Mouse (Mus musculus): ENCODE measurements at regions not wholly inside any gene's neighbourhood (a gene's known extent, or its start where the extent isn't known, plus 50 kb on each side); places are given as distances from the start of the nearest gene placed in this dataset.

GRCm38 (mm10) chr2:167878255-167878865 lies 53.5 kb upstream of the Ptpn1 start:
- no peak for DNase-seq

- no peak for DNase-seq
Measured at GRCm38 (mm10) chr2:167877254-167877870, 54.5 kb upstream of the Ptpn1 start.

GRCm38 (mm10) chr2:167872507-167872906 lies 59.4 kb upstream of the Ptpn1 start:
- DNase-seq, result no peak

GRCm38 (mm10) chr2:167870153-167870552 lies 61.7 kb upstream of the Ptpn1 start:
- no peak for DNase-seq

GRCm38 (mm10) chr2:167866751-167867150 lies 65.1 kb upstream of the Ptpn1 start:
- peak; percentile 44 for DNase-seq

- DNase-seq, result no peak
Measured at GRCm38 (mm10) chr2:167865525-167865924, 66.3 kb upstream of the Ptpn1 start.

- no peak for DNase-seq
Measured at GRCm38 (mm10) chr2:167864672-167865071, 67.2 kb upstream of the Ptpn1 start.

GRCm38 (mm10) chr2:167864228-167864627 lies 67.6 kb upstream of the Ptpn1 start:
- no peak for DNase-seq

GRCm38 (mm10) chr2:167863616-167864015 lies 68.2 kb upstream of the Ptpn1 start:
- DNase-seq, result no peak

- DNase-seq, result no peak
Measured at GRCm38 (mm10) chr2:167861178-167861520, 70.7 kb upstream of the Ptpn1 start.

- peak; percentile 56 for DNase-seq
Measured at GRCm38 (mm10) chr2:167860457-167861177, 71.2 kb upstream of the Ptpn1 start.

- DNase-seq, result no peak
Measured at GRCm38 (mm10) chr2:167859575-167859974, 72.3 kb upstream of the Ptpn1 start.

- no peak for DNase-seq
Measured at GRCm38 (mm10) chr2:167858346-167858745, 73.5 kb upstream of the Ptpn1 start.

- DNase-seq, result no peak
Measured at GRCm38 (mm10) chr2:167857911-167858310, 73.9 kb upstream of the Ptpn1 start.

- no peak for DNase-seq
Measured at GRCm38 (mm10) chr2:167856920-167857475, 74.9 kb upstream of the Ptpn1 start.

GRCm38 (mm10) chr2:167856020-167856419 lies 75.8 kb upstream of the Ptpn1 start:
- no peak for DNase-seq

GRCm38 (mm10) chr2:167854060-167854459 lies 77.8 kb upstream of the Ptpn1 start:
- no peak for DNase-seq

- DNase-seq, result no peak
Measured at GRCm38 (mm10) chr2:167853411-167853821, 78.4 kb upstream of the Ptpn1 start.

GRCm38 (mm10) chr2:167852582-167852981 lies 79.3 kb upstream of the Ptpn1 start:
- DNase-seq, result no peak

- no peak for DNase-seq
Measured at GRCm38 (mm10) chr2:167851216-167851896, 80.5 kb upstream of the Ptpn1 start.

GRCm38 (mm10) chr2:167849999-167850552 lies 81.8 kb upstream of the Ptpn1 start:
- DNase-seq, result no peak

- DNase-seq, result no peak
Measured at GRCm38 (mm10) chr2:167848468-167849440, 83.1 kb upstream of the Ptpn1 start.

Data from right cerebral cortex, postnatal 4 days (tissue).